Comparison of ENCODE assay signal across 8 mouse cellular contexts in genomic region chr17:59012421-59013090, GRCm38 (mm10). TPM values are rescaled to one million over a fixed set of nuclear protein-coding genes. Genes with fewer than 3 reads are reported as not detected.
DNase-seq lines count a peak whose midpoint lies in the region; ATAC-seq and TF ChIP-seq lines count a peak whose summit lies in the region.

No protein-coding gene starts in this region.

- 0 out of 2 replicates have a peak overlapping the region, but pooled peaks have one; percentile 55 for H3K27ac ChIP-seq in hindbrain, embryonic 12.5 days
- peak overlapping the region; percentile 72 for H3K27ac ChIP-seq in liver, embryonic 13.5 days
- peak overlapping the region; percentile 54 for H3K27ac ChIP-seq in small intestine, adult 2 months (ENCODE audit: insufficient read depth, low read depth, low read length)

- WGBS in hindbrain, embryonic 12.5 days = 7% methylated on average over 15 of the region's 15 CpGs
- WGBS in liver, embryonic 13.5 days (ENCODE audit: insufficient replicate concordance) = 3% methylated on average over 15 of the region's 15 CpGs
- 5% methylated on average over 15 of the region's 15 CpGs for WGBS in small intestine, adult 2 months

- H3K4me3 ChIP-seq in hindbrain, embryonic 12.5 days = peak overlapping the region; percentile 78
- peak overlapping the region; percentile 77 for H3K4me3 ChIP-seq in liver, embryonic 13.5 days (replicated peaks)
- H3K4me3 ChIP-seq in small intestine, adult 2 months (ENCODE audit: low read depth, low read length) = peak overlapping the region; percentile 76

- H3K9me3 ChIP-seq in hindbrain, embryonic 12.5 days (replicated peaks) = no peaks in the 10 kb centered on the region
- no peaks in the 10 kb centered on the region for H3K9me3 ChIP-seq in liver, embryonic 13.5 days (replicated peaks)

- ATAC-seq in hindbrain, embryonic 12.5 days (ENCODE audit: low FRiP score) = peak; percentile 87
- ATAC-seq in liver, embryonic 13.5 days (ENCODE audit: low read depth) = peak; percentile 88

- H3K36me3 ChIP-seq in hindbrain, embryonic 12.5 days = no peaks in the 10 kb centered on the region
- peaks cover 11% of the 10 kb centered on the region for H3K36me3 ChIP-seq in liver, embryonic 13.5 days
- peaks cover 8% of the 10 kb centered on the region for H3K36me3 ChIP-seq in small intestine, adult 2 months (ENCODE audit: control insufficient read depth, insufficient read depth, low read length)

- TF ChIP-seq CTCF in small intestine, adult 2 months (IDR thresholded peaks at IDR 0.05; ENCODE audit: extremely low read depth, insufficient read length, insufficient replicate concordance, low read depth, low read length) = no peak

- peak overlapping the region; percentile 77 for H3K4me2 ChIP-seq in hindbrain, embryonic 12.5 days (replicated peaks)
- H3K4me2 ChIP-seq in liver, embryonic 13.5 days = peak overlapping the region; percentile 80

- no peak for TF ChIP-seq POLR2A in small intestine, adult 2 months (IDR thresholded peaks at IDR 0.05; ENCODE audit: low read depth, low read length)

- peak overlapping the region; percentile 68 for H3K9ac ChIP-seq in hindbrain, embryonic 12.5 days
- H3K9ac ChIP-seq in liver, embryonic 13.5 days = peak overlapping the region; percentile 81

- DNase-seq in adrenal gland, adult (ENCODE audit: inconsistent age in 2 of 2, low spot score in 1 of 2) = peak; percentile 49 to 82
- DNase-seq in adrenal gland, postnatal 4 days (ENCODE audit: low spot score in 2 of 2) = no peak
- DNase-seq in thymus, postnatal 0 days (ENCODE audit: low spot score) = peak; percentile 2
- no peak for DNase-seq in thymus, postnatal 10 days (ENCODE audit: low spot score in 2 of 2)
- peak; percentile 39 for DNase-seq in liver, embryonic 13.5 days
- no peak for DNase-seq in layer of hippocampus, postnatal 36 days

- H3K4me1 ChIP-seq in hindbrain, embryonic 12.5 days = no peaks in the 10 kb centered on the region
- H3K4me1 ChIP-seq in liver, embryonic 13.5 days (replicated peaks) = peaks cover 5% of the 10 kb centered on the region
- no peaks in the 10 kb centered on the region for H3K4me1 ChIP-seq in small intestine, adult 2 months (ENCODE audit: control insufficient read depth, insufficient read depth, insufficient read length, low read length)

- H3K27me3 ChIP-seq in hindbrain, embryonic 12.5 days = no peaks in the 10 kb centered on the region
- no peaks in the 10 kb centered on the region for H3K27me3 ChIP-seq in liver, embryonic 13.5 days
- no peaks in the 10 kb centered on the region for H3K27me3 ChIP-seq in small intestine, adult 2 months (ENCODE audit: control insufficient read depth, insufficient read depth, low read length)

RNA-seq across cellular contexts. Expression of gene Nudt12, which starts 0.6 kb away (rescaled TPM):
- total RNA-seq in adrenal gland, postnatal 4 days (2021) = 10 to 100 TPM; 32.2 to 35.4 TPM
- polyA plus RNA-seq in thymus, postnatal 0 days (2015; fragmentation: Nextera tagmentation; extraction: Ambion mirVana) = 1.6 and 2.0 TPM in 2 replicates
- 5.8 and 6.5 TPM in 2 replicates for polyA plus RNA-seq in hindbrain, embryonic 12.5 days (2016; fragmentation: Nextera tagmentation; extraction: Ambion mirVana)
- polyA plus RNA-seq in liver, embryonic 13.5 days (2015; fragmentation: Nextera tagmentation; extraction: Ambion mirVana) = 4.0 and 6.0 TPM in 2 replicates
- polyA plus RNA-seq in small intestine, adult 2 months (2012; rRNA removed) = 1.1 and 2.2 TPM in 2 replicates
- total RNA-seq in layer of hippocampus, postnatal 36 days (2021) = 10 to 100 TPM in 1 of 2 experiments, 1 to 10 TPM in 1; 8.9 to 14.0 TPM

RNA-seq across cellular contexts. Expression of gene Pdzph1, which starts 21.4 kb away (rescaled TPM):
- total RNA-seq in adrenal gland, postnatal 4 days (2021) = under 1 TPM; 0.54 to 0.67 TPM
- polyA plus RNA-seq in thymus, postnatal 0 days (2015; fragmentation: Nextera tagmentation; extraction: Ambion mirVana) = 0.29 TPM in 1 of 2 replicates, not detected in the other
- 3.9 and 5.1 TPM in 2 replicates for polyA plus RNA-seq in hindbrain, embryonic 12.5 days (2016; fragmentation: Nextera tagmentation; extraction: Ambion mirVana)
- polyA plus RNA-seq in liver, embryonic 13.5 days (2015; fragmentation: Nextera tagmentation; extraction: Ambion mirVana) = 0.28 and 0.59 TPM in 2 replicates
- not detected in 2 replicates for polyA plus RNA-seq in small intestine, adult 2 months (2012; rRNA removed)
- total RNA-seq in layer of hippocampus, postnatal 36 days (2021) = 1 to 10 TPM; 1.5 to 1.9 TPM

Comparison
In these comparisons a context has a peak if more than half of its experiments do, and no peak if none do; other contexts are left out.
1. DNase-seq: peak in adrenal gland, adult (2 of 2), thymus, postnatal 0 days (single experiment) and liver, embryonic 13.5 days (single experiment); none in adrenal gland, postnatal 4 days (0 of 2), thymus, postnatal 10 days (0 of 2) and layer of hippocampus, postnatal 36 days (0 of 2).
2. Peak in every context shown above with its lines, with median percentiles within 50 percentile points of each other: H3K27ac ChIP-seq and H3K4me3 ChIP-seq.